Mouse (Mus musculus) thymus, postnatal 10 days (tissue): ENCODE data around the gene Slc1a5.

ENCODE experiments used
- DNase-seq, 2 experiments: peaks; one replicate each; pipeline ENCODE4 v3.0.0; 2021; ENCODE audit warnings: low spot score in 2 of 2

Gene Slc1a5

DNA sequence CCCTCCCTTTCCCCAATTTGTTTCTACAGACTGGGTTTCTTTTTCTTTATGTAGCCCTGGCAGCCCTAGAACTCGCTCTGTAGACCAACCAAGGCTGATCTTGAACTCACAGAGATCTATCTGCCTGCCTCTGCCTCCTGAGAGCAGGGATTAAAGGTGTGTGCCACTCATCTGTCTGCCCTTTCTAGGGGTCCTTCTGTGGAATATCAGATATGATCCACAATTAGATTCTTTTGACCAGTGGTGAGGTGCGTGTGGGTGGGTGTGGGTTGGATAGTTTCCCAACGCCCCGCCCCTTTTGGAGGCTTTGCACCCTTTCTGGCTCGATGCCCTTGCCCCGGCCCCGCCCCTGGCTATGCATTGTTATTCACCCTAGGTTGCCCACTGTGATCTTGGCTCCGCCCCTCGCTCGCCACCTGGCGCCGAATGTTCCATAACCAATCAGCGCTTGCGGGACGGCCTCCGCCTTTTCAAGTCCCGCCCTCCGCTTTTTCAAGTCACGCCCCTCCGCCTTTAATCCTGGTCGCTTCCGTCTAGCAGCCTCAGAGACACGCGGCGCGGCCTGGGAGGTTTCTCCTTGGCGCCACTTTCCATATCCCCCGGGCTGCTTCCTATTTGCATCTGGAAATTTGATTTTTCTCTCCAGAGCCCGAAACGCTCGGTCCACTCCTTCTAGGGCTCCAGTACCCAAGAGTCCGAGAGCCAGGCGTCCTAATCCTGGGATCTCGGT lies at the start of gene Slc1a5:
TSS of gene Slc1a5 (plus strand) at position 516 of the 730 bp plus-strand sequence.
- DNase-seq: peak; percentile 95 to 96

DNA sequence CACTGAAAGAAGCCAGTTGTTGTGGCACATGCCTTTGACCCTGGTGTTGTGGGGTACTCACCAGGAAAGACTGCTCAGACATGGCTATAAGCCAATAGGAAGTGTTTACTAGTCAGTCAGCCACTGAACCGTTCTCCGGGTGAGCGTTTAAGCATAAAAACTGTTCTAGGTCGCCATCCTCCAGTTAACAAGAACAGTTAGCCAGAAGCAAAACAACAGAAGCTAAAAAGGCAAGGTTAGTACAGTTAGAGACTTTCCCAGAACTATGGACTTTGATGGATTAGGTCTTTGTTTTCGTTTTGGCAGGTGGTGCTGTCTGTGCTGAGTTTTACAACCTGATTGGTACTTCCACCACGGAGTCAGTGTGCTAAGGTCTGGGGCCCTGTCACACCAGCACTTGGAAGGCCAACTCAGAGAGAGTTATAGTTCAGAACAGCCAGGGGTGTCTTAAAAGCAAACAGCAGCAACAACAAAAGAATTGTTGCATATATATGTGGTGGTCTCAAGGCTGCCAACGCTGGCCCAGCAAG lies 49.2 kb upstream of the Slc1a5 start:
- no peak for DNase-seq

DNA sequence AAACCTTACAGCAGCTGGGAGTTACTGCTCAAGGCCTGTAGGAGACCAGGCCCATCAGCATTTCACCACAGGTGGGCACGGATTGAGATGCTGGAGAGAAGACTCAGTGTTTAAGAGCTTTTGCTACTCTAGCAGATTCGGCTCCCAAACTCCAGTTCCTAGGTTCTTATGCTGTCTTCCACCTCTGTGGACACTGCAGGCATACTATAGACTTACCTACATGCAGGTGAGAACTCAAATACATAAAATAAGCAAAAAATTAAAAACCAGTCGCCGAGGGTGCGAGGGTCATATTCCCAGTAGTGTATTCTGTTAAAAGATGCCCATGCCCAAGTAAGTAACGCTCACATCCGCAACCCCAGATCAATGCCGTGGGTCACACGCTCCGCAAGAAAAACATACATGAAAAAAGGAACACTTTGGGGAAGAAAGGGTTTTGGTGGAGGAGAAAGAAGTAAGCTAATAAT lies 43.5 kb upstream of the Slc1a5 start:
- DNase-seq: peak in 1 of 2 experiments; percentile 11

DNA sequence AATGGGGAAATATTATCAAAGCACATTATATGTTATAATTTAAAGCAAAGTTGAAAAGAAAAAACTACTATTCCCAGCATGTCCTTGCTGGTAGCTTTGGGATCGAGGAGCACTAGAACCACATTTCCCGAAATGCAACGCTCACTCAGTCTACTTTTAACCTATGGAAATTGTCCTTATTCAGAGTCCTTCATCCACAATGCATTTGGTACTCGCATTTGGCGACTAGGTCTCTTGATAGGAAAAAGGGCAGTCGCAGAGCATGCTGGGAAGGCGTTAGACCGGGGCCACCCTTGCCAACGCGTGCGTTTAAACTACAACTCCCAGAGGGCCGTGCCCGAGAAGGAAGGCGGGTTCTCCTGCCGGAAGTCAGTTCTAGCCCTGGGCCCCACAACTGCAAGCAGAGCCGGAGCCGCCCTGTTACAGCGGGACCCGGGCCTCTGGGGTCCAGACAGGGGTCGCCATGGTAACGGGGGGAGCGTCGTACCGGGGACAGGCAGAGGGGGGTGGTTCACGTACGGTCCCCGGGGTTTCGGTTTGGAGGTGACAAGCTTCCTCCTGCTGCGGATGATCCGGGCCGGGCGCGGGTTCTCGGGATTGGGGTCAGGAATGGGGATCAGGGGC lies 43.0 kb upstream of the Slc1a5 start, which contains the start of gene Ap2s1:
TSS of gene Ap2s1 (plus strand) at position 338 of the 624 bp plus-strand sequence.
- DNase-seq: peak; percentile 93 to 95

DNA sequence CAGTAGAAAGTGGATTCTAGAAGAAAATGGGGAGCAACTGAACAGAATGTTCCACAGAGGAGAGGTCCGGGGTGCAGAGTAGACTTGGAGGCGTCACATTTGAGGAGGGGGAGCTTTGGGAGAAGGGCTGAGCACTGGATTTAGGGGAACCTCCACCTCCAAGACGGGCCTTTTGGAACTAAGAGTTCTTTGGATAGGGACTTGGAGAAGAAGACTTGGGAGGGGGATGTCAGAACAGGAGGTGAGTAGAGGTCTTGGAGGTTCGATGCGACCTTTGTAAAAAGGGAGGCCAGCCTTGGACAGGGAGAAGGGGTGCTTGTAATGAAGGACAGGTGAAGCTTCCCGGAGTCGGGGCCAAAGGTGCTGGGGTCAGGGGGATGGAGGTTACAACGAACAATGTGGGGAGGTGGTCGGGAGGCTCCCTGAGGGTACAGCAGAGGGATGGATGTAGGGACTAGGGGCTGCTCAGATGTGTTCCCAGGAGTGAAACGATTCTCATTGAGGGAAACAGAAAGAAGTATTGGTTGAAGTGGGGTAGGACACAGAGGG lies 42.0 kb upstream of the Slc1a5 start:
- peak in 1 of 2 experiments; percentile 13 for DNase-seq

DNA sequence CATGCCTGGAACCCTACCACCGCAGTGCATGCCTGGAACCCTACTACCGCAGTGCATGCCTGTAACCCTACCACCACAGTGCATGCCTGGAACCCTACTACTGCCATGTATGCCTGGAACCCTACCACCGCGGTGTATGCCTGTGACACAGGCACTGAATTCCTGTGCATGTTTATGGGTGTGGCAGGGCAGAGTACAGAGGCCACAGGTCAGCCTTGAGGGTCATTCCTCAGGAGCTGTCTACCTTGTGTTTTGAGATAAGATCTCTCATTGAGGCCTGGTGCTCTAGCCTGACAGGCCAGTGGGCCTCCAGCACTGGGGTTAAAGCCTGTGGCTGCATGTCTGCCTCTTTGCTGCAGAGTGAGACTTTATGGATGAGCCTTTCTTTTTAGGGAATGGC lies 35.8 kb upstream of the Slc1a5 start:
- DNase-seq: no peak

DNA sequence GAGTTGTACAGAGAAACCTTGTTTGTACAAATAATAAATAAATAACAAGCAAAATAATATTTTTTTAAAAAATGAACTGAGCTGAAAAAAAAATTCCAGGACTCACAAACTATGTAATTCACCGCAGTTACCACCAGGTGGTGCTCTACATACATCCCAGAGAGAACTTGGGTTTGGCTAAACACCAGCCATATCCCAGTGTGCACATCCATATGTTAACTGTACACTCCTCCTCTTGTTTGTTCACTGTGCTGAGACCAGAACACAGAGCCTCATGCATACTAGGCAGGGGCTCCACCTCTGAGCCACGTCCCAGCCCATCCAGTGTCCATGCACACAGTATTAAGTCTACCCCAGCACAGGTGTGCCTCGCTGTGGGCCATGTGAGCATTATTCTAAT lies 35.0 kb upstream of the Slc1a5 start:
- peak; percentile 17 to 64 for DNase-seq

DNA sequence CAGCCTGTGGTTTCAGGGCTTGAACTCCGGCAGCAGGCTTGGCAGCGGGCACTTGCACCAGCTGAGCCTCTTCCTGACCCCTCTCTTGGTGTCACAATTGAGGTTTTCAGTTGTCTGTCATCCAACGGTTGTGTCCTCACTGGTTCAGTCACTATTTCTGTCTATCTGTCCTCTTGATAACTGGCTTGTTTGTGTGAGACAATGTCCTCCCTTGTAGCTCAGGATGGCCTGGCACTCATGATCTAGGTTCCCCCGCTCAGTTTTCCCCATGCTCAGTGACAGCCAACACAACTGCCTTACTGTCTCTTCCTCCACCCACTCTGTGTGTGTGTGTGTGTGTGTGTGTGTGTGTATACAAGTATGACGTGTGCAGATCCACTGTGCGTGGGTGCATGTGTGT lies 33.5 kb upstream of the Slc1a5 start:
- no peak for DNase-seq

DNA sequence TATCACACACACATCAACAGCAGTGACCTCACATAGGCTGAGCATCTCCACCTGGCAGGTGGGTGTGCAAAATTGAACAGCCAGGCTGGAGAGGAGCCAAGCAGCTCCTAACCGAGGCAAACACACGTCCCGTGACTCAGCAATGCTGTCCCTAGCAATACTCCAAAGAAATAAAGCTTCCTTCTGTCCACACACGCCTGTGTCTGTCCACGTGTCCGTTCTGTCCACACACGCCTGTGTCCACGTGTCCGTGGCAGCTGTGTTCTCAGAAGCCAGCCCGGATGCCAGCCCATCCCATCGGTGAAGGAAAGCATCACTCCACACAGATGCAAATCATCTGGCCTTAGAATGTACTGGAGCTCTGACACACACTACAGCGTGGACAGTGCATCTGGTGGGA lies 29.1 kb upstream of the Slc1a5 start:
- no peak for DNase-seq

DNA sequence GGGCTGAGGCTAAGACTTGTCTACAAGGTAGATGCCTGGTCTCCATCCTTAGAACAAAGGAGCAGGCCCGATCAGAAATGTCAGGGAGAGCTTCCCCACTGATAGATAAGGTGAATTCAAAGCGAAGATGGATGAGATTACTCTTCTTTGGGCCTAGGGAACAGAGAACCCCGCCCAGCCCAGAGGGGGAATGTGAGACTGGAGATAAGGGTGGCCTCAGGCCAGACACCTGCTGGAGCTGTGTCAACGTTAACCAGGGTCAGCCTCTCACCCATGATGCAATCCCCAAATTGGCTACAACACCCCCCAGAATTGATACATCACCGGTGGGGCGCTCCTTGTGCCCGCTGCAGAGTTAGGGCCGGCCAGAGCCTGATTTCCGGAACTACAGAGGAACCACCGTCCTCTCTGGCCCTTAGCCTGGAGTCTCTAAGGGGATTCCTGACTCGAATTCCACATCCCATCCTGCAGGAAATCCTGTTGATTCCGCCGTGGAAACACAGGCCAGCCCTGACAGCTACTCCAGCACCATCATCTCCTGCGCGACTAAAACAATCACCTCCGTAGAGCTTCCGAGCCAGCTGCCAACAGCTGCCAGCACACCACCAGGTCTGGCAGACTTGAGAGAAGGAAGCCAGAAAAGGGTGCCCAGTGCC lies 25.6 kb upstream of the Slc1a5 start:
- DNase-seq: no peak

DNA sequence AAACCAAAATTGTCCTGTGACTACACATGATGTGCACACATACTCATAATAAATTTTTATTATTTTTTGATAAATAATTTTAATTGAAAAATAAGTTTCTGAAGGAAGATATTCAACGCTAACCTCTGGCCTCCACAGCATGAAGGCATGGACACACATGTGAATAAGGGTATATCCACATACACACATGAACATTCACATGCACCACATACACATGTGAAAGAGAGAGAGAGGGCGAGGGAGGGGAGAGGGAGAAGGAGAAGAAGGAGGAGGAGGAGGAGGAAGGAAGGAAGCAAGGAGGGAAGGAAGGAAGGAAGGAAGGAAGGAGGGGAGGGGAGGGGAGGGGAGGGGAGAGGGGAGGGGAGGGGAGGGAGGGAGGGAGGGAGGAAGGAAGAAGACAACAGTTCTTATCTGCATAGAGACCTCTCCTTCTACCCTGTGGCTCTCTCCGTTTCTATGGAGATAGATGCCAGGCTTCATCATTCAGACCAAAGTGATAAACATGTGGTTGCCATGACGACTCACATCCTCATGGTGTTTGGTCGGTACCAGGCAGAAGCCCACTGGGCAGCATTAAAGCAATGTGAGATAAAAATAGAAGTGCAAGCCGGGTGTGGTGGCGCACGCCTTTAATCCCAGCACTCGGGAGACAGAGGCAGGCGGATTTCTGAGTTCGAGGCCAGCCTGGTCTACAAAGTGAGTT lies 22.1 kb upstream of the Slc1a5 start:
- DNase-seq: no peak

DNA sequence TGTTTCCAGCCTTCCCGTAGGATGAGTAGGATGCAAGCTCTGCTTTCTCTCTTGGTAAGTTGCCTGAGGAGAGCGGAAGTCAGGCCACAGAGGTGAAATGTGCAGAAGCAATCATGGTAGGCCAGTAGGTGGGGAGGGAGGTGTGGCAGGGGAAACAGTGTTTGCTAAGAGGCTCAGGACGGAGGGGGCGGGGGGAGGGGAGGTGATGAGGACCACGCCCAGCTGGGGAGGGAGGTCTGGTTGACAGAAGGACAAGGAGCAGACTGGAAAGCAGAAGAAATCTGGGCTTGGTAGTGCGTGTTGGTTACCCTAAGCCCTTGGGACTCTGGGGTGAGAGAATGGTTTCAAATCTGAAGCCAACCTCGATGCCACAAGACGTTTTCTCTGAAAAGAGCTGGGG lies 20.8 kb upstream of the Slc1a5 start:
- DNase-seq: no peak

DNA sequence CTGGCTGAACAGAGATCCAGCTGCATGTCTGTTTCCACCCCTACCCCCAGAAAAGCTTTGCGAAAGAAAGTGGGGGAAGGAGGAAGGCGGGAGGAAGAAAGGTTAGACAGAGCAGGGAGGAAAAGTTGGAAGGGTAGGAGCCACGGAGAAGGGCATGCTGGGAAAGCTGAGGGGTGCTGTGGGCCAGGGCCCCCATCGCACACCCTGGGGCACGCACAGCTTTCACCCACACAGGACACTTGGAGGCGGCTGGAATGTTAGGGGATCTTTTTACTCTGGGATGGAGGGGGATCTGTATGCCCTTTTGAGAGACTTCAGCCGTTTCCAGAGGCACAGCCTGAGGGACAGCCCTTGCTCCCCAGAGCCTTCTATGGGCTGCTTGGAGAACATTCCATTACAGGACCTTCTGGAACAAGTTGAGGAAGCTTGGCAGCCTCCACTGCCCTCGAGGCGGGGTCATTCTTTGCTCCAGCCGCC lies 20.1 kb upstream of the Slc1a5 start:
- no peak for DNase-seq

DNA sequence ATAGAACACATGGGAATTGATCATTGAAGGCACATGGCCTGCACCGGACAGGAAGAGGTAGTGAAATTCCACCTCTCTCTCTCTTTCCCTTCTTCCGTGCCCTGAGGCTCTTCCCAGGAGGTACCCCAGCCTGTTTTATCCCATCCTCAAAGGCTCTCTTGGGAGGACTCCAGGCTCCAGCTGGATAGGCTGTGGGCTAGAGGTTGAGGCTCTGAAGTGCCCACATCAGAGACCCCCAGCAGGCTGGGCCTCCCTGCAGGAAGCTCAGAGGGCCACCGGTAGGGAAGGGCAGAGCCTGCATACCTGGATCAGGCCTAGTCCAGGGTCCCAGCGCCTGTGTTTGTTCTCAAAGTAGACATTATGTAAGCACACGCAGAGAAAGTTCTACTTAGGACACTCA lies 19.5 kb upstream of the Slc1a5 start:
- DNase-seq: no peak

DNA sequence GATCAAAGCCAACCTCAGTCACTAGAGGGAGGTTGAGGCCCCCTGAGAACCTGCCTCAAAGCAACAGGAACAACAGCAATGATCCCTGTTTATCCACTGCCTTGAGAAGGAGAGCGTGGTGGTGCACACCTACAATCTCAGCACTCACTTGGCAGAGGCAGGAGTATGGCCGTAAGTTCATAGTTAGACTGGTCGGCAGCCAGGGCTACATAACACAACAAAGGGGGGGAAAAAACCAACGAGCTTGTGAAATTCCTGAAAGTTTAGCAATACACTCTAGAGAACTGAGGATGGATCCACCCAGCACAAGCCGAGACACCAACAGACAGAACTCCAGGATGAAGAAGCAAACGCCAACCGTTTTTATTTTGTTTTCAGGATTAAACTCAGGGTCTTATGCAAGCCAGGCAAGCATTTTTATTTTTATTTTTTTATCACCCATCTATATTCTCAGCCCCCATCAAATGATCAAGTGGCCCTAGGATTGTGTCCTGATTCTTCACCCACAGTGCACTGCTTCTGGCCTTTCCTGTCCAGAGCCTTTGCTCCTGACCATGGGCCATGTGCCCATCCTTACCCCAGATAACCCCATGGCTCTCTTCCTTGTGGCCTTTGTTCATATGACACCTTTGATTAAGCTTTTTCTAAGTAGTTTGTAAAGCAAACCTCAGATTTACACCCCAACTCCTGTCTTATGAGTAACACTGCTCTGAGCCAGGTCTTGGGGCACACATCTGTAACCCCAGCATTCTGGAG lies 17.5 kb upstream of the Slc1a5 start:
- no peak for DNase-seq

DNA sequence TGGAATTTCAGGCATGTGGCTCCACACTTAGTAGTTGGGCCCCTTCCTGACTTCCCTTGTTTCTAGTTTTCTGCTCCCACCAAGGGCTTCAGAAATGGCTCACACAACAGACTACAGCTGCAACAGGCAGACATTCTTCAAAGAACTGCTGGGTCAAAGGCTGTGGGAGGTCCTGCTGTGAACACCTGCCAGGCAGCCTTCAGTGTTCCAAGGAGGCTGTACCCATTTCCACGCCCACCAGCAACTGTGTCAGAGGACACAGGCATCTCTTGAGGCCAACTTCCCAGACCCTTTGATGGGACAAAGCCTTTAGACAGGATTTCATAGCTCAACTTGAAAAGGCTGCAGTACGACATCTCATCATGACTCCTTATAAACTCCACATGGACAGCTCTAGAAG lies 14.7 kb upstream of the Slc1a5 start:
- DNase-seq: peak; percentile 67 to 74

DNA sequence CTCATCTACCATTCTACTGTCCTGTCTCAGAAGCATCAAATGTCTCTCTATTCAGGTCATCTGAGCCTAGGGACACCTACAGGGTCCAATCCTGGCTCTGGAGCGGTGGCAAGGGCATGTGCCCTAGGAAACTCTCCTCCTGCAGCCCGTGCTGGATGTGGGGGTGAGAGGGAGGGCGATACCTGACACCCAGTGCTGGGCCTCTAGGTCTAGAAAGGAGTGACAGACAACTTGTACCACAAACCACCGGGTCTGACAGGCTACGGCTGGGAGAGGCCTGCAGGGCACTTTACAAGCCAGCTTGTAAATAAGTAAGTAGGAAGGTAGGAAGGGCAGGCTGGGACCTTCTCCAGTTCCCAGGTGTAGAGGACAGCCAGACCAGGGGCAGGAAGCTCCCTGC lies 5.3 kb upstream of the Slc1a5 start:
- DNase-seq: no peak

DNA sequence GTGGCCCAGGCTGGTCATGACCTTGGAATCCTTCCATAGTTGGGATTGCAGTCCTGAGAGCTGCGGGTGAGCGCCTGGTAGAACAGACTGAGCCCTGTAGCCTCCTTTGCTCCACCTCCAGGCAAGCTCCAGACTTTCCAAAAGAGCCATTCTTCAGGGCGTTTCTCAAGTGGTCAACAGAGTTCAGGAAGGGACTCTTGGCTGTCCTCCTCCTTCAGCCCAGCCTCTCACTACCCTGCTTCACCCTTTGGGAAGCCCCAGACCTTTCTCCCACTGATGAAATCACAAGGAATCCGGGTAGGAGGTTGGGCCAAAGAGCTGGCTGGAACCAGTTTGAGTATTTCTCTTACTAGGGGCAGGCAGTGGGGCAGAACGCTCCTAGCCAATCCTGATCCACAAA lies 1.1 kb upstream of the Slc1a5 start:
- DNase-seq: no peak

DNA sequence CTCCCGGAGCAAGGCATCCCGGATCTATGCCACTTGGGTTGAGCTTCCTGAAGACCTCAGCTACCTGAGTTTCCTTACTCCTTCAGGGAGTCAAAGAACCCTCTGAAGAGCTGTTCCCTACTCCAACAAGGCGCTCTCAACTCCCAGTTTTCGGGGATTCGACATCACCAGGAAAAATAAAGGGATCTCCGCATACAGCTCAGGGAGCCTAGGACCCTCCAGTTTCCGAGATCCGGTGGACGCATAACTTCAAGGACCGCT lies 345 bp downstream of the Slc1a5 start:
- no peak for DNase-seq

DNA sequence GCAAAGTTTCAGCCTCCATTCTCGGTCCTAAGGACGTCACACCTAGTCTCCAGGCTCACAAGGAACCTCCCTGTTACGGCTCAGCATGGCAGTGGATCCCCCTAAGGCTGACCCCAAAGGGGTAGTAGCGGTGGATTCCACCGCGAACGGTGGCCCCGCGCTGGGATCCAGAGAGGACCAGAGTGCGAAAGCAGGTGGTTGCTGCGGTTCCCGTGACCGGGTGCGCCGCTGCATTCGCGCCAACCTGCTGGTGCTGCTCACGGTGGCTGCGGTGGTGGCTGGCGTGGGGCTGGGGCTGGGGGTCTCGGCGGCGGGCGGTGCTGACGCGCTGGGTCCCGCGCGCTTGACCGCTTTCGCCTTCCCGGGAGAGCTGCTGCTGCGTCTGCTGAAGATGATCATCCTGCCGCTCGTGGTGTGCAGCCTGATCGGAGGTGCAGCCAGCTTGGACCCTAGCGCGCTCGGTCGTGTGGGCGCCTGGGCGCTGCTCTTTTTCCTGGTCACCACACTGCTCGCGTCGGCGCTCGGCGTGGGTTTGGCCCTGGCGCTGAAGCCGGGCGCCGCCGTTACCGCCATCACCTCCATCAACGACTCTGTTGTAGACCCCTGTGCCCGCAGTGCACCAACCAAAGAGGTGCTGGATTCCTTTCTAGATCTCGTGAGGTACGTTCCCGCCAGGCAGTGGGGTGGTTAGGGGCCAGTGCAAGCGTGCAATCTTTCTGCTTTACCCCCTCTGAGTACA lies 845 bp downstream of the Slc1a5 start:
- DNase-seq: peak; percentile 32 to 42
